Mouse (Mus musculus) heart, postnatal 0 days (tissue): Measurements from ENCODE around the gene Alx3. TPM values are rescaled to one million over a fixed set of nuclear protein-coding genes. Genes with fewer than 3 reads are reported as not detected.

Experiments used
- ATAC-seq: fragments of 200-750 bp; cut with Nextera tagmentation; 2 replicates; pipeline ENCODE4 v1.8.0; 2017; ENCODE audit warnings: low read depth, moderate number of reproducible peaks, moderate library complexity; ENCODE audit not compliant: insufficient read depth
- DNase-seq: peaks from one replicate; pipeline ENCODE4 v3.0.0-alpha.2; 2016; ENCODE audit warnings: low spot score
- H3K27ac ChIP-seq: fragments of 300-500 bp; sonication (generic); 2 replicates; pipeline ENCODE4 v1.5.1; 2014; ENCODE audit warnings: low read depth, mild to moderate bottlenecking
- H3K27me3 ChIP-seq: fragments of 300-500 bp; sonication (generic); 2 replicates; pipeline ENCODE4 v1.6.1; 2014; ENCODE audit warnings: low read length, mixed read lengths; ENCODE audit not compliant: control insufficient read depth, insufficient read depth
- H3K36me3 ChIP-seq: fragments of 300-500 bp; sonication (generic); replicated peaks from 2 replicates; pipeline ENCODE4 v1.6.1; 2014; ENCODE audit warnings: low read length, mixed read lengths; ENCODE audit not compliant: control insufficient read depth, insufficient read depth
- H3K4me1 ChIP-seq: fragments of 300-500 bp; sonication (generic); 2 replicates; pipeline ENCODE4 v1.6.1; 2014; ENCODE audit warnings: antibody characterized with exemption; ENCODE audit not compliant: control insufficient read depth, insufficient read depth
- H3K4me2 ChIP-seq: fragments of 300-500 bp; sonication (generic); 2 replicates; pipeline ENCODE4 v1.6.1; 2014; ENCODE audit warnings: low read depth, mild to moderate bottlenecking, low read length, moderate library complexity
- H3K4me3 ChIP-seq: fragments of 300-500 bp; sonication (generic); 2 replicates; pipeline ENCODE4 v1.5.1; 2014; ENCODE audit warnings: low read depth, low read length
- H3K9ac ChIP-seq: fragments of 300-500 bp; sonication (generic); replicated peaks from 2 replicates; pipeline ENCODE4 v1.6.1; 2014; ENCODE audit warnings: low read depth, low read length, mixed read lengths
- H3K9me3 ChIP-seq: fragments of 300-500 bp; sonication (generic); replicated peaks from 2 replicates; pipeline ENCODE4 v1.6.1; 2016; ENCODE audit warnings: low read length; ENCODE audit not compliant: control insufficient read depth
- CTCF ChIP-seq: IDR thresholded peaks from 2 replicates; pipeline ENCODE4 v1.5.1; 2016; ENCODE audit warnings: antibody characterized with exemption, control low read depth, low read depth
- EP300 ChIP-seq: IDR thresholded peaks from 2 replicates; pipeline ENCODE4 v1.6.1; 2016; ENCODE audit warnings: antibody characterized with exemption, low read depth
- WGBS: fragments of 180-500 bp; shearing (Covaris S2); extraction: QIAGEN DNeasy Blood & Tissue Kit; methylation state at CpG from one replicate; pipeline ENCODE4 v1.1.7; 2014; 5-methylcytosine and 5-hydroxymethylcytosine counted together
- polyA plus RNA-seq: library from polyadenylated mRNA; unstranded; fragments of >200 nt; fragmentation: Nextera tagmentation; extraction: Ambion mirVana; gene quantifications from 2 replicates; pipeline ENCODE4 v1.2.1, GENCODE M21; 2015
- total RNA-seq: library from RNA; depleted of rRNA; stranded (reverse); fragments of >200 nt; gene quantifications from 2 replicates; pipeline ENCODE4 v1.2.3, GENCODE M21; 2014; ENCODE audit warnings: low replicate concordance

Gene Alx3
- total and polyA plus RNA-seq, 2 experiments from 2014 or later, result not detected

DNA sequence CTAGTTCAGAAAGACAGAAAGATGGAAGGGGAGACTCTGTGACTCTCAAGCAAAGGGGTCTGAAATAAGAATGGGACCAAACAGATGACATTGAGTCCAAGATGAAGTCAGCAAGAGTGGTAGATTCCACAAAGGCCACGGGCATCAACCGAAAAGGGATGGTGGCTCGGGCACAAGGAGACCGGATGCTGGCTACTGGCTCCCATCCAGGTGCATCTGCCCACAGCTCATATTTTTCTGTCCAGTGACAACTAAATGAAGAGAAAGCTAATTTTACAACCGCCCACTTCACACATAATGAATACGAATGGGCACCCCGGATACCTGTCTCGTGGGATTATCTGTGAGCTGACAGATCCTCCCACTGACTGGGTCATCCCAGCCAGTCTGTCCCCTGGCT is 12.4 kb downstream of the Alx3 start:
- no peak overlapping the region for H3K4me3 ChIP-seq
- no peak overlapping the region for H3K4me2 ChIP-seq
- ATAC-seq (no peak), DNase-seq (no peak)
- H3K9me3 ChIP-seq, result no peaks in the 10 kb centered on the region
- H3K27ac ChIP-seq, result no peak overlapping the region
- TF ChIP-seq EP300 (no peak), CTCF (no peak)
- H3K27me3 ChIP-seq, result no peaks in the 10 kb centered on the region; the same call in 1 of the 2 replicates
- H3K4me1 ChIP-seq, result peaks cover 7% of the 10 kb centered on the region; the same call in 1 of the 2 replicates
- WGBS, result 84% methylated on average over 8 of the region's 8 CpGs
- H3K36me3 ChIP-seq, result peaks cover 4% of the 10 kb centered on the region
- H3K9ac ChIP-seq, result no peak overlapping the region

DNA sequence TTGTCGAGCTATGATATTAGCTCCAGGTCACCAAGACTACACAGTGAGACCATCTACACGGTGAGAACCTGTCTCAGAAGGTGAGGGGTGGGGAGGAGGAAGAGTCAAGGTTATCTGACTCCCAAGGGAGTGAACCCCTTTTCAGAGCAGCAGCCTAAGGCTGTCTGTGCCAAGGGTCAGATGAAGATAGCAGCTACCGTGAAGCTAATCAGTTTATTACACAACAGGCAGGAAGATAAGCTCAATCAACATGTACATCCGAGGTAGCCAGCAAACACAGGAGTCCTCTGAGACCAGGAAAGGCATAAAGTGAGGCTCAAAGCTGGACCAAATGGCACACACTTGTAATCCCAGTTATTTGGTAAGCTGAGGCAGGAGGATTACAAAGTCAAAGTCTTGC is 14.0 kb downstream of the Alx3 start:
- no peak for ATAC-seq
- no peak for DNase-seq
- Histone ChIP-seq H3K9ac (no peak overlapping the region), H3K4me3 (no peak overlapping the region), H3K27me3 (no peaks in the 10 kb centered on the region; the same call in 1 of the 2 replicates), H3K9me3 (no peaks in the 10 kb centered on the region), H3K4me1 (peaks cover 7% of the 10 kb centered on the region; the same call in 1 of the 2 replicates), H3K36me3 (peaks cover 20% of the 10 kb centered on the region), H3K27ac (no peak overlapping the region), H3K4me2 (no peak overlapping the region)
- 47% methylated on average over 4 of the region's 4 CpGs for WGBS
- TF ChIP-seq EP300, result no peak
- no peak for TF ChIP-seq CTCF

DNA sequence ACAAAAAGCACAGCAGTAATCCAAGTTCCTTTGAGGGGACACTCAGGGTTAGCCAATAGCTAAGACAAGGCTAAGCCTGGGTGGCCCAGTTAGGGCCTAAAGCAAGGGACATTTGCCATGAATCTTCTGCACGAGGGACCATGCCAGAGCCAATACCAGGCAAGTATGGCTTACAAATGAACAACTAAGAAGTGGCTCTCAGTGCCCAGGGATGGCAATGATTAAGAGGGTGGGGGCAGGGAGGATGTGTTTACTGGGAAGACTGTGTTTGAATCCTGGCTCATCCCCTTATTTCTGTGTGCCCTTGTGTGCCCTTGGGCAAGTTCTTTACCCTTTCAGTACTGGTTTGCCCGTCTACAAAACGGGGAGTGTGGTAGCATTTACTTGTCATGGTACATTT is 14.5 kb downstream of the Alx3 start:
- ATAC-seq, result no peak
- 74% methylated on average over 3 of the region's 3 CpGs for WGBS

DNA sequence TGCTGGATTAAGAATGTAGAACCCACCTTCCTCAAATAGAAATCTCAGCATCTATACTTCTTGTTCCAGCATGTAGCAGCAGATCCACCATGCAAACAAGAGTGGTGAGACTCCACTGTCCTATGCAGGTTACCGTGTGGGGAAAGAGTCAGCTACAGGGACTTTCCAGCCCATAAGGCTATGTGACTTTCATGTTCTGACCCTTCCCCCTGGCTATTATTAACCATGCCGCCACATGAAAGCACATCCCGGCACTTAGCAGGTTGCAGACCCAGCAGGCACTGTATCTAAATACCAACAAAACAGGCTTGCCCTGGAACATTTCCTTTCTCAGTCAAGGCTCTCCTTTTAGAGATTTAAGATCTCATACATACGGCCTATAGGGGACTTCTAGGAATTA is 16.6 kb downstream of the Alx3 start:
- ATAC-seq (peak; percentile 15; the same call in 1 of the 2 replicates), DNase-seq (peak; percentile 28)
- no peak for TF ChIP-seq EP300
- TF ChIP-seq CTCF, result no peak
- H3K4me2 ChIP-seq, result no peak overlapping the region
- no peak overlapping the region for H3K27ac ChIP-seq
- H3K4me3 ChIP-seq, result no peak overlapping the region
- 29% methylated on average over 4 of the region's 4 CpGs for WGBS
- peaks cover 7% of the 10 kb centered on the region; the same call in 1 of the 2 replicates for H3K4me1 ChIP-seq
- no peaks in the 10 kb centered on the region for H3K9me3 ChIP-seq
- H3K36me3 ChIP-seq, result peaks cover 46% of the 10 kb centered on the region
- no peak overlapping the region for H3K9ac ChIP-seq
- no peaks in the 10 kb centered on the region for H3K27me3 ChIP-seq

More for the DNA sequence above, 14.5 kb downstream of the Alx3 start:
- no peak overlapping the region for H3K4me2 ChIP-seq
- peaks cover 7% of the 10 kb centered on the region; the same call in 1 of the 2 replicates for H3K4me1 ChIP-seq
- DNase-seq, result no peak
- H3K9ac ChIP-seq, result no peak overlapping the region
- no peaks in the 10 kb centered on the region for H3K9me3 ChIP-seq
- no peak overlapping the region for H3K4me3 ChIP-seq
- H3K27me3 ChIP-seq, result no peaks in the 10 kb centered on the region
- peaks cover 26% of the 10 kb centered on the region for H3K36me3 ChIP-seq
- no peak overlapping the region for H3K27ac ChIP-seq
- TF ChIP-seq CTCF, result no peak
- TF ChIP-seq EP300, result no peak

DNA sequence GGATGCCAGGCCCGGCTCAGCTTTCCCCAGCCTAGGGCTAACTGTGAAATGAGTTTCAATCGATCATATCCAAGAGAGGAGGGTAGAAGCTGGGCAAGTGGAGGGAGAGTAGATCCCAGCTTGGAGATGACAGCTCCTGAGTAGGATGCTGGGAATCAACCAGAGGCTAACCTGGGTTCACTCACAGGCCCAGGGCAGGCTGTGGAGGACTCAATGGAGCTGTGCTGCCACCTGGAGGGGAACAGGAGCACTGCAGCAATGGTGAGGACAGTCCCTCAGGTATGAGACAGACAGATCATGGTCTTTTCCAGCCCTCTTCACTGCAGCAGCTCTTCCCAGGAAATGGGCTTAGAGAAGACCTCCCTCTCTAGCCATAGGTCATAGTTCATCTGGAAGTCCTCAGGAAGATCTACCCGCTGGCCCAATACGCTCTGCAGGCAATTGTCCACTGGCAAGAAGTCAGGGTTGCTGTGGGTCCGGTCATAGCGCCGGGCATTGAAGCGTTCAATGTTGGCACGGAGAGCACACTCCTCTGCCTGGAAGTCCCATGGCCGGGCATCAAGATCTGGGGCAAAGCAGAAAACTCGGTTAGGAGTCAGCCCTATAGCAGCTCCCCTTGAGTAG is 18.2 kb downstream of the Alx3 start:
- ATAC-seq, result peak; percentile 26; the same call in 1 of the 2 replicates
- WGBS, result 86% methylated on average over 11 of the region's 11 CpGs
- H3K36me3 ChIP-seq, result peaks cover 62% of the 10 kb centered on the region

More for the DNA sequence above, 18.2 kb downstream of the Alx3 start:
- no peak for DNase-seq
- Histone ChIP-seq H3K27ac (no peak overlapping the region), H3K27me3 (no peaks in the 10 kb centered on the region), H3K9ac (no peak overlapping the region), H3K4me3 (no peak overlapping the region), H3K9me3 (no peaks in the 10 kb centered on the region), H3K4me2 (no peak overlapping the region), H3K4me1 (peaks cover 10% of the 10 kb centered on the region)
- no peak for TF ChIP-seq EP300
- TF ChIP-seq CTCF, result peak; percentile 86
